Mouse (Mus musculus): ENCODE results near the gene C1qtnf6.

C1qtnf6 gene

DNA sequence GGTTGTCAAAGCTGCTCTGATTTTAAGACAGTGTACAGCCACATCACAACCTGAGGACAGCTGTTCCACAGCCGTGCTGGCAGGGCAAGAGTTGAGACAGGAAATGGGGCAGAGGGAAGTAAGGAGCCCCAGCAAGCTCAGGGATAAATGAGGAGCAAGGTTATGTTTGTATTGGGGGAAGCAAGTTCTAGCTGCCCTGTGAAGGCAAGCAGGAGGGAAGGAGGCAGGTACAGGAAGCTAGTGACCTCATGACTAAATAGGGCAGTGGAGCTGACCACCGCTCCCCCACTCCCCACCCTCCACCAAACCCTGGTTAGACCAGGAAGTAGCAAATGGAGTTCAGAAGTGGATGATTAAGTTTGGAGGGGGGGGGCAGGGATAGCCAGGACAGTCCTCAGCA is 50.2 kb downstream of the C1qtnf6 start:
- no peak for DNase-seq (ENCODE audit: low spot score in 2 of 2)

DNA sequence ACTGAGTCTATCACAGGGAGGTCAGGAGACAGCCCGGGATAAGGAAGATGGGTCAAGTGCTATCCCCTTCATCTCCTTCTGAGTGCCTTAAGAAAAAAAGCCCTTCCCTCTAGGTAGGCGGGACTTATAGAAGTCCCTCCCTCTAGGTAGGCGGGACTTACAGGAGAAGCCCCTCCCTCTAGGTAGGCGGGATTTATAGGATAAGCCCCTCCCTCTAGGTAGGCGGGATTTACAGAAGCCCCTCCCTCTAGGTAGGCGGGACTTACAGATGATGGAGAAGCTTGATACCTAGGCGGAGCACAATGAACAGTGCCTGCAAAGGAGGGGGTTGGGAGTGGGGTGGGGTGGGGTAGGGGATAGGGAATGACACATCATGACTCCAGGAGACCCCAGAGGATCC is 51.1 kb downstream of the C1qtnf6 start:
- no peak for DNase-seq (ENCODE audit: low spot score in 2 of 2)

DNA sequence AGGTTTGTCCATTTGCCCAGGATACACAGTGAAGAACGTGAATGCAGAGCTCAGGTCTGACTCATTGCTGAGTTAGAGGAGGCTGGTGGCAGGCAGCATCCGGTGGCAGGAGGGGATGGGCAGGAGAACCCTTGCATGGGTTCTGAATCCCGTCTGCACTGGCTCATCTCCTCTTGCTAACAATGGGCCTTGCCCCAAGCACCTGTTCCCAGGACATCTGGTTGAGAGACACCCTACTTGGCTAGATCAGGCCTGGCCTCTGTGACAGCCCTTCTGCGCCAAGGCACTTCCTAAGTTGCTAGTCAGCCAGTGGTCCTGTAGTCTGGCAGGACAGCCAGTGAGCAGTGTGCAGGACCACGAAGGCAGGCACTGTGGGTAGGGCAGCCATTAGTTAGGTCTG is 51.7 kb downstream of the C1qtnf6 start:
- no peak for DNase-seq (ENCODE audit: low spot score in 2 of 2)

DNA sequence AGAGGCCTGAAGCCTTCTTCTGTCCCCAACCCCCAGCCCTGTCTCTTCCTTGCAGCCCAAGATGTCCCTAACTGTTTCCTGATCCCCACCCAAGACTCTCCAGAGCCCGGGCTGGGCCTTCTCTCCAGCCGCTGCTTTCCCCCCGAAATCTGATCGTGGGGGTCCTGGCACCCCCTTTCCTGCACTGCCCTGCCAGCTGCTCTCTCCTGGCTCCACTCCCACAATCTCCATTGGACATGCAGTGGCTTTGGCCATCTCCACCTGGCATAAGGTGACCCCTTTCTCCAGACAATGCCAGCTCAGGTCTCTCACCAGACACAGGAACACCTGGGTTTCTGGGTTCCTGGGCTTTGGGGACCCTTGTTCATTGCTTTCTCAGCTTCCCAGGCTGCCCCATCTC is 53.1 kb downstream of the C1qtnf6 start:
- no peak for DNase-seq (ENCODE audit: low spot score in 2 of 2)

DNA sequence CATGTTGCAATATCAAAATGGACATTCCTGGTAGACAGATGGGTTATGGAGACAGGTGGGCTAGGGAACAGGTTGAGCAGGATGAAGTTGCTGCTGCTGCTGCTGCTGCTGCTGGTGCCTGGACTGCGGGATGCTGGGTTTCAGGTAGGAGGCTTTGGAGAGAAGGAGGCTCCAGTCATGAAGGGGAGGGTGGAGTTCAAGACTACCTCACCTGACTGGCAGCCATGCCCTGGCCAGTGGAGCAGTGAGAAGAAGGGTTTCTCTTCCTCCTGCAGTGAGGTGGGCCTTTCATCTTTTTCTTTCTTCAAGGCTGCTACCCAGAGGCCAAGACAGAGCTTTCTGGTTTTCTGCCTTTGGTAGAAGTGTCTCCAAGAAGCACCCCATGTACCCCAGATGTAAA is 54.3 kb downstream of the C1qtnf6 start:
- DNase-seq (ENCODE audit: low spot score in 2 of 2): no peak

DNA sequence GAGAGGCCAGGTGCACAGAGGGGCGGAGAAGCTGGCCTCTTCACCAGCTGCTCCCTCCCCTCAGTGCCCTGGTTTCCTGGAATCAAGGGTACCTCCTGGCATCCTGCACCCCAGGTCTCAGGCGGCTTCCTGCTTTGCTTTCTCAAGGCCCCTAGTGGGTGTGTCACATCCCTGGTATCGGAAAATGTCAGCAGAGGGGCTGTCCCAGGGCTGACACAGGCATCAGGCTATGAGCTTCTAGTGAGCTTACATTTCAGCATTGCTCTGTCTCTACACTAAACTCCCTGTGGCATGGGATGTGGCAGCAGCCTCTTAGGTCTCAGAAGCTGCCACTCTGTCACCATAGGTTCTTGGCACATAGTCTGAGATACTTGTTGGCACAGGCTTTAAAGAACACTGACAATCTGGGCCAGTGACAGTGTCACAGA is 55.6 kb downstream of the C1qtnf6 start:
- no peak for DNase-seq (ENCODE audit: low spot score in 2 of 2)

DNA sequence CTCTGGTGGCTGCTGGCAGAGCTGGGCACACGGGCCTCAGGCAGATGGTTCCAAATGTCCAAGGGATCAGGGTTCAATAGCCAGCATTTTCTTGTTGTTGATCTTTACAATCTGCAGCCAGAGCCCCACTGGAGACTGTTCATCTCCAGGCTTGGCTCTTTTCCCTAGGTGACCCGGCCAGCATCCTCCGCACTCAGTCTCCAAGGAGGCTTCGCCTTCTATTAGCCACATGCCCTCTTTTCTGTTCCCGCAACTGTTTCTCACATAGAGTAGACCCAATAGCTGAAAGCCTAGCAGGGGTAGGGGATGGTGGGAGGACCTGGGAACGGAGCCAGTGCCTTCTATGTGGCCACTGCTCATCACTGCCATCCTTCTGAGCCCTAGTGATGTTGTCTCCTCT is 57.8 kb downstream of the C1qtnf6 start:
- DNase-seq (ENCODE audit: low spot score in 2 of 2): no peak
